8 mouse cellular contexts compared by ENCODE assay signal in genomic region chr8:125133685-125134114, GRCm38 (mm10).
DNase-seq lines count a peak whose midpoint lies in the region; ATAC-seq lines count a peak whose summit lies in the region.

No protein-coding gene starts in this region.

- WGBS in intestine, embryonic 16.5 days = 51% methylated on average over 11 of the region's 11 CpGs

- no peaks in the 10 kb centered on the region for H3K4me1 ChIP-seq in intestine, embryonic 16.5 days (ENCODE audit: control insufficient read depth, insufficient read depth, low read length)

- H3K27me3 ChIP-seq in intestine, embryonic 16.5 days (replicated peaks; ENCODE audit: control insufficient read depth, insufficient read depth, low read length) = 0 out of 2 replicates have a peak, but pooled peaks cover 2% of the 10 kb centered on the region

- H3K4me2 ChIP-seq in intestine, embryonic 16.5 days (ENCODE audit: low read depth, low read length) = no peak overlapping the region

- no peak overlapping the region for H3K4me3 ChIP-seq in intestine, embryonic 16.5 days (ENCODE audit: low read length)

- no peak for ATAC-seq in intestine, embryonic 16.5 days

- H3K27ac ChIP-seq in intestine, embryonic 16.5 days (ENCODE audit: low read length) = no peak overlapping the region

- no peaks in the 10 kb centered on the region for H3K36me3 ChIP-seq in intestine, embryonic 16.5 days (ENCODE audit: control insufficient read depth, insufficient read depth, low read length)

- H3K9ac ChIP-seq in intestine, embryonic 16.5 days (ENCODE audit: low read depth, low read length) = no peak overlapping the region

- H3K9me3 ChIP-seq in intestine, embryonic 16.5 days (ENCODE audit: control insufficient read depth, low read length) = no peaks in the 10 kb centered on the region

- DNase-seq in lung, adult 18-20 months = peak; percentile 54 to 68
- no peak for DNase-seq in lung, postnatal 4 days
- DNase-seq in frontal cortex, postnatal 36 days (ENCODE audit: low spot score in 2 of 2) = peak; percentile 18 to 49
- peak; percentile 87 for DNase-seq in layer of hippocampus, adult 11-12 months (ENCODE audit: low spot score)
- DNase-seq in lung, postnatal 10 days = peak; percentile 38
- DNase-seq in spleen, adult 12 weeks (ENCODE audit: low spot score) = no peak
- no peak for DNase-seq in gastrocnemius, adult 8-10 months (ENCODE audit: low spot score in 2 of 2)

Comparison
In these comparisons a context has a peak if more than half of its experiments do, and no peak if none do; other contexts are left out.
1. DNase-seq: peak in lung, adult 18-20 months (2 of 2), frontal cortex, postnatal 36 days (2 of 2), layer of hippocampus, adult 11-12 months (single experiment) and lung, postnatal 10 days (single experiment); none in lung, postnatal 4 days (0 of 2), spleen, adult 12 weeks (single experiment) and gastrocnemius, adult 8-10 months (0 of 2).